Mouse (Mus musculus) erythroblast, embryonic 14.5 days (primary cell): Measurements from ENCODE around the gene Cyp2ab1. TPM values are rescaled to one million over a fixed set of nuclear protein-coding genes. Genes with fewer than 3 reads are reported as not detected.

Experiments used
- H3K27me3 ChIP-seq: 2 replicates; pipeline ENCODE4 v1.6.1; 2012; ENCODE audit warnings: inconsistent platforms; ENCODE audit not compliant: control insufficient read depth
- H3K36me3 ChIP-seq: 2 replicates; pipeline ENCODE4 v1.6.1; 2012; ENCODE audit warnings: mild to moderate bottlenecking, inconsistent platforms; ENCODE audit not compliant: control insufficient read depth
- H3K4me1 ChIP-seq: 2 replicates; pipeline ENCODE4 v1.6.1; 2012; ENCODE audit warnings: inconsistent platforms; ENCODE audit not compliant: control insufficient read depth
- H3K4me3 ChIP-seq: replicated peaks from 2 replicates; pipeline ENCODE3; 2012; ENCODE audit warnings: moderate library complexity, mild to moderate bottlenecking, inconsistent platforms
- H3K9me3 ChIP-seq: 2 replicates; pipeline ENCODE4 v1.6.1; 2012; ENCODE audit warnings: low read length, inconsistent platforms, mixed read lengths; ENCODE audit not compliant: control insufficient read depth
- GATA1 ChIP-seq: IDR thresholded peaks from 2 replicates; pipeline ENCODE4 v1.6.1; 2012; ENCODE audit warnings: low read length, inconsistent platforms, mixed read lengths
- TAL1 ChIP-seq: IDR thresholded peaks from 3 replicates; pipeline ENCODE4 v1.6.1; 2012; ENCODE audit warnings: low read length, inconsistent platforms, mixed read lengths
- polyA plus RNA-seq: library from polyadenylated mRNA; stranded (reverse); fragments of >175 nt; gene quantifications from 2 replicates; pipeline ENCODE4 v1.2.3, GENCODE M21; 2012

Gene Cyp2ab1
- polyA plus RNA-seq, 1 experiment: not detected

DNA sequence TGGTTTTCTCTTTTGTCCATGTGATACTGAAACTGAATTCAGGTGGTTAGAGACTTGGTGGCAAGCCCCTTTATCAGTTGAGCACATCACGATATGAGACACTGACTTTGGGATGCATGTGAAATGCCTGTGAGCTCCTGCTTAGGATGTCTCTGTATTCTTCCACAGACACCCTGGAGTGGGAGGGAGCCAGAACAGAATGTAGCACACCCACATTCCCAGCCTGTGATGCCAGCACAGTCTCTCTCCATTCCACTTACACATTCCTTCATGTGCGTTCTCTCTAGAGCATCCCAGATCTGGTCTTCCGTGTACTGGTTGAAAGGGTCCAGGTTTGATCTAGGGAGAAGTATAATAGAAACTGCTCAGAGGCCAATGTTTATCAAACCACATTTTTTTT lies 13.4 kb upstream of the Cyp2ab1 start:
- H3K36me3 ChIP-seq: peaks cover 66% of the 10 kb centered on the region
- TF ChIP-seq GATA1: no peak
- TF ChIP-seq TAL1: no peak
- no peaks in the 10 kb centered on the region for H3K27me3 ChIP-seq
- H3K9me3 ChIP-seq: no peaks in the 10 kb centered on the region
- no peaks in the 10 kb centered on the region for H3K4me1 ChIP-seq
- H3K4me3 ChIP-seq: no peak overlapping the region

DNA sequence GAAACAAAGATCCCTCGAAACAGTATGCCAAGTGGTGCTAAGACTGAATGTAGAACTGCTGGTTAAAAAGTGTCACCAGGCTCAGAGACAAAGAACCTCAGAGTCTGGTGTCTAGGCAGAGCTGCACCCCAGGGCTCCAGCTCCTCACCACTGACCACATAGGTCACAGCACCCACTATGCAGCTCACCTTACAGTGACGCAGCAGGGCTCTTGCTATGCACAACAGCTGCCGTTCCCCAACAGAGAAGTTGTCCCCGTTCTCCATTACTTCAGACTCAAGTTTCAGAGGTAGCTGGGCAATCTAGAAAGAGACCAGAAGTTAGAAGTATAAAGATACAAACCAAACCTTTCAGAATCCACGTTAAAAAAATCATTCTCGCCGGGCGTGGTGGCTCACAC lies 9.7 kb upstream of the Cyp2ab1 start:
- peaks cover 75% of the 10 kb centered on the region for H3K36me3 ChIP-seq
- no peaks in the 10 kb centered on the region for H3K27me3 ChIP-seq
- H3K9me3 ChIP-seq: no peaks in the 10 kb centered on the region
- TF ChIP-seq GATA1: no peak
- H3K4me3 ChIP-seq: no peak overlapping the region
- H3K4me1 ChIP-seq: no peaks in the 10 kb centered on the region

DNA sequence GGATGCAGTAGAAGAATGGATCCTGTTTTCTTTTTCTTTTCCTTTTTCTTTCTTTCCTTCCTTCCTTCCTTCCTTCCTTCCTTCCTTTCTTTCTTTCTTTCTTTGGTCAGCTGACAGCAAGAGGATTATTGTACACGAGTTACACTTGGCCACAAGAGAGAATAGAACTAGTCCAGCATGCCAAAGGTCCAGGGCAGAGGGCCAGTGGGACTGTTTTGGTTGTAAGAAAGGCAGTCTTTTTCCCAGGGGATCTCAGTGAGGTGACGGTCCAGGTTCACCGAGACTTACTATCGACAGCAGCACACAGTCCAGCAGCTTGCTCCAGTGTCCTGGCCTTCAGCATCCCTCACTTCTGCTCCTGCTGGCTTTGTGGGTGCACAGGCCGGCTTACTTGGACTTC lies 3.1 kb upstream of the Cyp2ab1 start:
- Histone ChIP-seq H3K36me3 (peaks cover 29% of the 10 kb centered on the region), H3K9me3 (no peaks in the 10 kb centered on the region), H3K4me3 (no peak overlapping the region), H3K4me1 (no peaks in the 10 kb centered on the region), H3K27me3 (no peaks in the 10 kb centered on the region)
- TF ChIP-seq GATA1 (no peak), TAL1 (no peak)

DNA sequence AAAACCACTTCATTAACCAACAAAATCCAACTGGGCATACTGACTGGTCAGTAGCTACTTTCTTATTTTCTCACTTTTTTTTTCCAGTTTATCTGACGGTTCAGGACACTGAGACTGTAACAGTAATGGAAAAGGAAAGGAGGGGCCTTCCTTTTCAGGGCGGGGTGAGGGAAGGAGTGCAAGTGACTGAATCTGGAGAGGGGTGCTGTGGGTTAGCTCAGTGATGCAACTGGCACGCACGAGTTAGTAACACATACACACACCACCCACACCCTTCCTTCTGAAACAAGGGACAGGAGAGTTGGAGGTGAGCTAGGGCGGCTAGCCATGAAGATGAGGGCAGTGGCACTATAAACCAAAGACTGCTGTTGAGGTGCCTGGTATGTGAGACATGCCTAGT lies 1.3 kb downstream of the Cyp2ab1 start:
- Histone ChIP-seq H3K27me3 (no peaks in the 10 kb centered on the region), H3K9me3 (no peaks in the 10 kb centered on the region), H3K4me1 (no peaks in the 10 kb centered on the region), H3K4me3 (no peak overlapping the region), H3K36me3 (no peaks in the 10 kb centered on the region; the same call in 1 of the 2 replicates)
- TF ChIP-seq TAL1: no peak
- no peak for TF ChIP-seq GATA1

DNA sequence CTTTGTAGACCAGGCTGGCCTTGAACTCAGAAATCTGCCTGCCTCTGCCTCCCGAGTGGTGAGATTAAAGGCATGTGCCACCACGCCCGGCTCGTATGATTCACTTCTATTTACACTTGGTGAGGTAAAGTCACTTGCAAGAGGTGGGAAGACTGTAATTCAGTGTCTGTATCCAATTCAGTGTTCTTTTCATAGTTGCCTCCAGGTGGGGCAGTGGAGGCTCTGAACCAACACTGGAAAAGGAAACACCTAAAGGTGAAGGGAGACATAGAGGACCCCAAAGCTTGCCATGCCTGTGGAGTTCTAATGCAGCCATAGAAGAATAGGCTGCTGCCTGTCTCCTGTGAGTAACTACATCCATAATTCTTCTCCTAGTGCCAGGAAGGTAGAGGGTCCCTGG lies 2.9 kb downstream of the Cyp2ab1 start:
- no peaks in the 10 kb centered on the region for H3K9me3 ChIP-seq
- H3K4me1 ChIP-seq: no peaks in the 10 kb centered on the region
- H3K4me3 ChIP-seq: no peak overlapping the region
- TF ChIP-seq TAL1 (no peak), GATA1 (no peak)
- H3K27me3 ChIP-seq: no peaks in the 10 kb centered on the region
- H3K36me3 ChIP-seq: no peaks in the 10 kb centered on the region

DNA sequence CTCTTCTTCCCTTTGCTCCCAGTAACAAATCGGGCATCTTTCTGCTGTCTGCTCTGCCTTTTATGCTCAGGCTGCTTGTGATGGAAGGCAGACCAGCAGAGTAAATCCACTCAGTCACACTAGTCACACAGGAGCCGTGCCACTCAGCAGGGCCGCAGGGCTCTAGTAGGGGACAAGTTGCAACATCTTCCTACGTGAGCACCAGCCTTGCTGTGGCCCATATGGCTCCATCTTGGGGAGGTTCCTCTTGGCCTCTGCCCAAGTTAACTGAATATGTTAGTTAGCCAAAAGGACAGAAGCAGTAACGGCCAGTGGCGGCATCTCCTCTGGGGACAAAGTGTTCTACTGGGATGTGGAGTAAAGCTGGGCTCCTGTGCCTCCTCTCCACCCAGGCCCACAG lies 8.4 kb downstream of the Cyp2ab1 start:
- H3K36me3 ChIP-seq: no peaks in the 10 kb centered on the region
- TF ChIP-seq TAL1: no peak
- TF ChIP-seq GATA1: no peak
- H3K4me1 ChIP-seq: no peaks in the 10 kb centered on the region; the same call in 1 of the 2 replicates
- no peaks in the 10 kb centered on the region for H3K27me3 ChIP-seq
- H3K9me3 ChIP-seq: no peaks in the 10 kb centered on the region
- no peak overlapping the region for H3K4me3 ChIP-seq

DNA sequence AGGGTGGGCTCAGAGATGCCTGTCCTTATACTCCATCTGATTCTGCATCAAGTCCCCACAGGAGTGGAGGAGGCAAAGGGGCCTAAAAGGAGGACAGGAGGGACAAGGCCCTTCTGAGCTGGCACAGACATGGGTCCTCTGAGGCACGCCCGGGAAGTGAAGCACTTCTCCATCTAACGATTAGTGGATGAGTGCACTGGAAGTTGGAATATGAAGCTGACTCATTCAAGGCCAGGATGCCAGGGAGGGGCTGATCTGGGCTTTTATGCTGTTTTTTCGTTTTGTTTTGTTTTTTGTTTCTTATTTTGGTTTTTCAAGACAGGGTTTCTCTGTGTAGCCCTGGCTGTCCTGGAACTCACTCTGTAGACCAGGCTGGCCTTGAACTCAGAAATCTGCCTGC lies 9.9 kb downstream of the Cyp2ab1 start:
- H3K36me3 ChIP-seq: no peaks in the 10 kb centered on the region
- no peaks in the 10 kb centered on the region for H3K27me3 ChIP-seq
- no peaks in the 10 kb centered on the region; the same call in 1 of the 2 replicates for H3K4me1 ChIP-seq
- H3K9me3 ChIP-seq: no peaks in the 10 kb centered on the region
- H3K4me3 ChIP-seq: no peak overlapping the region
- TF ChIP-seq TAL1 (no peak), GATA1 (no peak)

DNA sequence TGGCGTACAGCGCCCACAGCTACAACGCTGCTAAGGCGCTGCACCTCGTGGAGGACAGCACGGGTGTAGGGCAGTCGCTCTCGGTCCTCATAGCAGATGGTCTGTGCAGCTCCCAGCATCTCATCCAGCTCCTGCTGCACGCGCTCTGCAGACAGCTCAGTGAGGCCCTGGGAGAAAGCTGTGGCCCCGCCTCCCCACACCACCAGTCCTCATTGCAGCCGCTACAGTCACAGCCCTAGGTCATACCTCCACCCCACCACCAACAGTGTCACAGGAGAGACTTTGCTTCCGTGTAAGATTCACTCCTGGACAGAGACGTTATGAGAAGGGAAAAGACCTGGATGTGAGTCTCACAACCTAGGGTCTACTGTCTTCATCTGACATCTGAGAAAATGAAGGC lies 12.9 kb downstream of the Cyp2ab1 start:
- no peaks in the 10 kb centered on the region for H3K27me3 ChIP-seq
- TF ChIP-seq GATA1 (no peak), TAL1 (no peak)
- H3K36me3 ChIP-seq: no peaks in the 10 kb centered on the region
- H3K4me3 ChIP-seq: no peak overlapping the region
- H3K9me3 ChIP-seq: no peaks in the 10 kb centered on the region
- H3K4me1 ChIP-seq: no peaks in the 10 kb centered on the region; the same call in 1 of the 2 replicates

DNA sequence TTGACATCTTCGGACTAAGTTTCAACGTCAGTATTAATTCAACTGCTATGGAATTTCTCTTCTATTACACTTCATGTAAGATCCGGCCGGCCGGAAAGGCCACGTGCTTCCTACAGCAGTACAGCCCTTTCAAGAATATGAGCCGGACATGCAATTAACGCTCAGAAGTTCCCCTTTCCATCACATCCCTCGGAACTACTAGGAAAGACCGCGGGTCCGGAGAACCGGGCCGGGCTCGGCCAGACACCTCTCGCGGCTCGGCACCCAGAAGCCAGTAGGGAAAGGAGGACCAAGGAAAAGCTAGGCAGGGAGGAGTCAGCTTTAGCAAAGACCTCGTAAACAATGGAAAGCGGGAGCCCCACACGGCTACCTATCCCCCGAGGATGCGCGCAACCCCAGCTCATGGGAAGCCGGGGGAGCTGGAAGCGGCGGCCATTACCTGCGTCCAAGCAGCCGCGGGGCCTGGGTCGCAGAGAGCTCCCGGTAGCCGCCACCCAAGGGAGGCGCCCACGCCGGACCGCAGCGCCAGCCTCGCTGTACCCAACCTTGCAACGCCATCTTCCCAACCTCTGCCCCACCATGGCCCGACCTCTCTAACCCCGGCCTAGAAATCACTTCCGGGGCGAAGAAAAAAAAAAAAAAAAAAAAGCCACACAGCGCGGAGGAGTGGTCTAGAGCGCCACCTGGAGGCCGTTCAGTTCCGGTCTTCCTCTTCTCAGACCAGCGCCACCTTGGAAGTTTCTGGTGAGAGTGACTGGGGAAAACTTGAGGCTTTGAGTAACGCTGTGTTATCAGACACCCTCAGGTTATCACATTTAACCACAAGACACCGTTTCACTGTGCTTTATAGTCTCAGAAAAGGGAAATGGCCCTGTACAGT lies 23.2 kb downstream of the Cyp2ab1 start, which contains the start of gene Parl:
Parl (minus strand) TSS at position 618 of the 880 bp plus-strand sequence.
- H3K27me3 ChIP-seq: no peaks in the 10 kb centered on the region
- peak within 1 kb of the TSS; percentile 97 for H3K4me3 ChIP-seq
- H3K4me1 ChIP-seq: peaks cover 28% of the 10 kb centered on the region
- H3K9me3 ChIP-seq: no peaks in the 10 kb centered on the region
- TF ChIP-seq TAL1 (0 out of 3 replicates have a peak, but pooled peaks have one; percentile 29), GATA1 (no peak)
- peaks cover 11% of the 10 kb centered on the region for H3K36me3 ChIP-seq
